Mouse (Mus musculus): ENCODE data around the gene Epb41.

DNA sequence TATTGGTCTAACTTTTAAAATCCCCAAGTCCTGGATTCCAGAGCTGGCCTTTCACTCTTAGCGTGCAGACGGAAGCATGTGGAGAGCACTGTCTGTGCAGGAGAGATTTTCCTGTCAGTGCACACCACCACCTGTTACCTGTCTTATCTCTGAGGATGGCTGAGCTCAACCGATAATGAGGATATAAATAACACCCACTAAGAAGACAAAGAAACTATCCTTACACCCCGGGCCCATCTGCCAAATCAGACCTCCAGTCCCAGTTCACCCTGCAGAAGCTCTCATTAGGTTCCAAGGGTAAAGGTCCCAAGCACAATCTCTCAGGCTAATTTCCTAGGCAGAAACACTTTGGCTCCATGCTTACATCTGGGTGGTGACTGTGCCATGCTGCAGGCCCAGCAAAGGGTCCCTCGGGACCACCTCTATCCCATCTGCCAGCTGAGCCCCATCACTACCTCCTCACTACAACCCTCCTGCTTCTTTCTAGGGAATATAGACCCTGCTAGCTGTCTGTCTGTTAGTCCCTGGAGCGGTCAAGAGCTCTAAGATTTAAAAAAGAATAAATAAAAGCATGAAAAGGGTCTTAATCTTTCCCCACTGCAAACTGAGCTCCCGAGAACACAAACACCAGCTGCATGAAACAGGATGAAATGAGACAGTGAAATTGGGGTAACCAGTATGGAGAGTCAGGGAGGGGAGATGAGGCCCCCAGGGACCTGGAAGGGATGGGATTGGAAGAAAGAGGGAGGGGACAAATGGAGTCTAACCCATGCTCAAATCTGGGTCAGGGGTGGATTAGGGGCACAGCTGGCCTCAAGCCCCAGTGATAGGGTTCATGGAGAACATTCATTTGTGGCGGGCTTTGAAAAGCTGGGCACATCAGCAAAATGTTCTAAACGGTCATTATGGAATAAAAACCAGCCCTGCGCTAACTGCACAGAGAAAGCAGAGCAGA is 23.5 kb downstream of the Epb41 start:
- no peak for TF ChIP-seq CTCF (IDR thresholded peaks at IDR 0.05)
- no peak for TF ChIP-seq EP300 (IDR thresholded peaks at IDR 0.05; ENCODE audit: insufficient read depth, low read depth, low read length)
- TF ChIP-seq POLR2A (IDR thresholded peaks at IDR 0.05; ENCODE audit: insufficient read depth, low read depth, low read length), result no peak

All from heart, adult 2 months (tissue).